Mouse (Mus musculus): ENCODE measurements around the gene Ankrd1. TPM values are rescaled to one million over a fixed set of nuclear protein-coding genes. Genes with fewer than 3 reads are reported as not detected.

Gene Ankrd1
- 3.7 and 8.5 TPM in 2 replicates for polyA plus RNA-seq (2015; fragmentation: Nextera tagmentation; extraction: Ambion mirVana)

DNA sequence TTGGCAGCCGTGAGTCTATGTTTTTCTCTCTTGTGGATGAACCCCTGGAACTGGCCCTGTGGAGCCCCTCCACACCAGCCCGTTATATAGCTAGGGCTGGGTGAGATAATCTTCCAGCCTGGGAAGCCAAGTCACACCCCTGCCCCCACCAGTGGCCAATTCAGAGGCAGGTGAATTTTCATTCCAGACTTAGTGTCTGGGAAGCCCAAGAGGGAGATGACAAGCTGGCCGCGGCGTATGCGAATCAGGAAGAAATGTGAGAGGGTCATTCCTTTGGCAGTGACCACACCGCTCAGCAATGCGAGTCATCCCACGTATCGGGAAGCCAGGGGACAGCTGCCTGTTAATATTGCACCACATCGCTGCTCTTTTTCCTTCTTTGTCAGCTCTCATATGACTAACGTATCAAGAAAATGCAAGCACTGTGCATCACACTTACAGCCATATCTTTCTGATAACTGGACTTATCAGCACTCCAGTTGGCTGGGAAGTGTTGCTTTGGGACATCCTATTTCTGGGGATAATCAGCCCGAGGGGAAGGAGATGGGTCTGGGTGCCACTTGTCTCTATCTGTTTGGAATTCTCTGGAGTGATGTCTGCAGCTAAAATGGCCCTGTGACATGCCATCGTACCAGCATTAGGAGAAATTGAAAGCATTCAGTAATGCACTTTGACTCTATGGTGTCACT, at the start of gene Ankrd1:
Gene Ankrd1 (minus strand): TSS at position 317 of the 689 bp plus-strand sequence.

DNA sequence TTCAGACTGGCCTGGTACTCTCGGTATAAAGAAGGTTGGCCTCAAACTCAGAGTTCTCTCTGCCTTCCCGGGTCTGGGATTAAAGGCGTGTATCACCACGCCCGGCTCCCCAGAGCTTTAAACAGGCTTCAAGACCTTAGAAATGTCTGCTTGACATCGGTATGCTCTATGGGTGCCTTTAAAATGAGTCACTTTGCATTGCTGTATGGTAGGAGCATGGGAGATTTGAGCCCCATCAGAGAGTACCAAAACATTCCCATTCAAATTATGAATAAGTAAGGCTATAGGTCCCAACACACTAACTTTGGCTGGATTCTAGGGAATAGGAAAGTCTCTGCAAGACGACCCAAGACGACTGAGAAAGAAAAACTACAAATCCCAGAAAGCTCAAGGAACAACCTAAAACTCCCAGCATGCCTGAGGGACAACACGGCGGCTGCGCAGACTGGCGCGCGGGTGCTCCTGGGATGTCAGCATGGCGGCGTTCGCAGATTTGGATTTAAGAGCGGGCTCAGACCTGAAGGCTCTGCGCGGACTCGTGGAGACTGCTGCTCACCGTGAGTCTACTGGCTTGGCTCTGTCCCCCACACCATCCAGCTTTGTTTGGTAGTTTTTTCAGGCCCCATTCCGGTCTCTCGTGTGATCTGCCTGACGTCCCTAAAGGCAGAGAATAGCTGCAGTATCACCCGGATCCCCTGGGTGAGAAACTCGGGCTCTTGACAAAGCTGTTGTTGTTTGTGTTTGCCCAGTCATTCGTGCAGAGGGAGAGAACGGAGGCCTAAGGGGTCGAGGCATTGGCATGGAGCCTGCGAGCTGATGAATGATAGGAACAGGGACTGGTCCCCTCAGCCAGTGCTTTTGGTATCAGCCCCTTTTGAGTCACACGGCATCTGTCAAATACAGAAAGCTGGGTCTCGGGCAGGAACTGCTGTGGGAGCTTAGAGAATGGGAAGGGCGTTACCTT, 36.4 kb downstream of the Ankrd1 start, which contains the start of gene Rpp30:
Gene Rpp30 (plus strand): TSS at position 455 of the 964 bp plus-strand sequence.

Other genes with a start within 250 kb of the Ankrd1 start
- gene Htr7, start 62.6 kb downstream of the Ankrd1 start, polyA plus RNA-seq (2015; fragmentation: Nextera tagmentation; extraction: Ambion mirVana), result 0.06 TPM in 1 of 2 replicates, not detected in the other
- gene Rpp30, start 36.4 kb downstream of the Ankrd1 start, polyA plus RNA-seq (2015; fragmentation: Nextera tagmentation; extraction: Ambion mirVana), result 44.9 and 46.8 TPM in 2 replicates
- gene Pcgf5, start 228.2 kb upstream of the Ankrd1 start, polyA plus RNA-seq (2015; fragmentation: Nextera tagmentation; extraction: Ambion mirVana), result 16.0 and 25.1 TPM in 2 replicates

Data from urinary bladder, postnatal 0 days (tissue).